Mouse (Mus musculus): ENCODE measurements around the gene Thap12.

The Thap12 gene

GRCm38 (mm10) chr7:98702283-98703240, at the start of gene Thap12:
TSS of gene Thap12 (plus strand) at chr7:98703103.
- peak; percentile 99 for DNase-seq (ENCODE audit: low spot score)

- peak; percentile 85 for DNase-seq (ENCODE audit: low spot score)
These were observed 47.0 kb upstream of the Thap12 start for GRCm38 (mm10) chr7:98655681-98656530.

GRCm38 (mm10) chr7:98656531-98657221, 46.2 kb upstream of the Thap12 start, which contains the start of gene Emsy:
TSS of gene Emsy (minus strand) at chr7:98656783.
- DNase-seq (ENCODE audit: low spot score) = peak; percentile 98

GRCm38 (mm10) chr7:98665166-98665565, 37.7 kb upstream of the Thap12 start:
- DNase-seq (ENCODE audit: low spot score) = no peak

GRCm38 (mm10) chr7:98665726-98666125, 37.2 kb upstream of the Thap12 start:
- DNase-seq (ENCODE audit: low spot score) = no peak

GRCm38 (mm10) chr7:98667956-98668746, 34.8 kb upstream of the Thap12 start:
- DNase-seq (ENCODE audit: low spot score) = no peak

GRCm38 (mm10) chr7:98670831-98671230, 32.1 kb upstream of the Thap12 start:
- DNase-seq (ENCODE audit: low spot score) = no peak

GRCm38 (mm10) chr7:98671416-98671815, 31.5 kb upstream of the Thap12 start:
- peak; percentile 26 for DNase-seq (ENCODE audit: low spot score)

GRCm38 (mm10) chr7:98672241-98672955, 30.5 kb upstream of the Thap12 start:
- DNase-seq (ENCODE audit: low spot score) = no peak

GRCm38 (mm10) chr7:98674344-98674743, 28.6 kb upstream of the Thap12 start:
- DNase-seq (ENCODE audit: low spot score) = no peak

GRCm38 (mm10) chr7:98677511-98677910, 25.4 kb upstream of the Thap12 start:
- no peak for DNase-seq (ENCODE audit: low spot score)

GRCm38 (mm10) chr7:98678441-98678840, 24.5 kb upstream of the Thap12 start:
- DNase-seq (ENCODE audit: low spot score) = no peak

GRCm38 (mm10) chr7:98680691-98681090, 22.2 kb upstream of the Thap12 start:
- no peak for DNase-seq (ENCODE audit: low spot score)

- DNase-seq (ENCODE audit: low spot score) = no peak
These were observed 20.1 kb upstream of the Thap12 start for GRCm38 (mm10) chr7:98682821-98683220.

- no peak for DNase-seq (ENCODE audit: low spot score)
These were observed 17.0 kb upstream of the Thap12 start for GRCm38 (mm10) chr7:98685895-98686294.

GRCm38 (mm10) chr7:98690126-98690525, 12.8 kb upstream of the Thap12 start:
- DNase-seq (ENCODE audit: low spot score) = no peak

- no peak for DNase-seq (ENCODE audit: low spot score)
These were observed 12.1 kb upstream of the Thap12 start for GRCm38 (mm10) chr7:98690831-98691230.

GRCm38 (mm10) chr7:98692761-98693546, 9.9 kb upstream of the Thap12 start:
- no peak for DNase-seq (ENCODE audit: low spot score)

GRCm38 (mm10) chr7:98694046-98694445, 8.9 kb upstream of the Thap12 start:
- peak; percentile 67 for DNase-seq (ENCODE audit: low spot score)

GRCm38 (mm10) chr7:98697496-98697895, 5.4 kb upstream of the Thap12 start:
- no peak for DNase-seq (ENCODE audit: low spot score)
